Mouse (Mus musculus) E14TG2a.4 (cell line): Measurements from ENCODE around the gene Mettl7a1.
"Not testable (repeated sequence)": the region's sequence is repeated elsewhere in the genome, so short reads cannot be mapped to it uniquely, and the experiment has no call there.

Experiments used
- H3K27me3 ChIP-seq: 2 replicates; pipeline ENCODE4 v1.6.1; 2014; ENCODE audit warnings: low read length, control low read depth; ENCODE audit not compliant: insufficient read depth
- H3K36me3 ChIP-seq: 2 replicates; pipeline ENCODE4 v1.6.1; 2014; ENCODE audit warnings: low read length, control low read depth; ENCODE audit not compliant: insufficient read depth
- H3K4me1 ChIP-seq: replicated peaks from 2 replicates; pipeline ENCODE4 v1.6.1; 2014; ENCODE audit warnings: low read depth, low read length, control low read depth
- H3K4me3 ChIP-seq: replicated peaks from 2 replicates; pipeline ENCODE4 v1.5.1; 2014; ENCODE audit warnings: mild to moderate bottlenecking, low read length
- H3K9me3 ChIP-seq: 2 replicates; pipeline ENCODE4 v1.6.1; 2014; ENCODE audit warnings: low read length, control low read depth
- CTCF ChIP-seq: conservative IDR thresholded peaks from 2 replicates; pipeline ENCODE4 v1.5.1; 2014; ENCODE audit warnings: low read length
- NANOG ChIP-seq: IDR thresholded peaks from 2 replicates; pipeline ENCODE4 v1.6.1; 2014; ENCODE audit warnings: borderline replicate concordance, low read length, mixed read lengths
- POU5F1 ChIP-seq: IDR thresholded peaks from 2 replicates; pipeline ENCODE4 v1.6.1; 2014; ENCODE audit warnings: low read length, borderline replicate concordance

Mettl7a1 gene

DNA sequence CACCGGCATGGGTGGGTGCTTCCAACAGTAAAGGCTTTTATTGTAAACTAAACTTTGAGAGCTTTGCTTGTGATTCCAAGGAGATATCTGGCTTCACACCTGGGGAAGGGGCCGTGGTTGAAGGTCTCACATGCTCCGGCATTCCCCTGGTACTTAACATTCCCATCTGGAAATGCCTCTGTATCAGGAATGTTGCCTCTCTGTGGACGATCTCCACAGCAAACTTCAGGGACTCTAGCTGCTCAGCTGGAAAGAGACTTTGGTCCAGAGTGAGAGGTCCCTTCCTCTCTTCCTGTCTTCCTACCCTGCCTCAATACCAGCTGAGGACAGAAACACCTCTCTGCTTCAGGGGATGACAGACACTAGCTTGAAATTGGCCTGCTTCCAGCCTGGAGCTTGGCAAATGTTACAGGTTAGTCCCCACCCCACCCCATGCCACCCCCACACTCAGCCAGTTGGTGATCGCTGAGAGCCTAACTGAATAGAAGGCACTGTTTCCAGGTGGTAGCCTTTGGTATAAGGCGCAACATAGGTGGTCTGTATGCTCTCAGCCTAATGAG lies 47.6 kb downstream of the Mettl7a1 start:
- H3K4me1 ChIP-seq, result peaks cover 16% of the 10 kb centered on the region
- H3K36me3 ChIP-seq, result no peaks in the 10 kb centered on the region
- H3K9me3 ChIP-seq, result no peaks in the 10 kb centered on the region; the same call in 1 of the 2 replicates
- TF ChIP-seq NANOG, result no peak
- TF ChIP-seq POU5F1, result no peak
- no peak for TF ChIP-seq CTCF
- H3K4me3 ChIP-seq, result no peak overlapping the region
- peaks cover 3% of the 10 kb centered on the region; the same call in 1 of the 2 replicates for H3K27me3 ChIP-seq

DNA sequence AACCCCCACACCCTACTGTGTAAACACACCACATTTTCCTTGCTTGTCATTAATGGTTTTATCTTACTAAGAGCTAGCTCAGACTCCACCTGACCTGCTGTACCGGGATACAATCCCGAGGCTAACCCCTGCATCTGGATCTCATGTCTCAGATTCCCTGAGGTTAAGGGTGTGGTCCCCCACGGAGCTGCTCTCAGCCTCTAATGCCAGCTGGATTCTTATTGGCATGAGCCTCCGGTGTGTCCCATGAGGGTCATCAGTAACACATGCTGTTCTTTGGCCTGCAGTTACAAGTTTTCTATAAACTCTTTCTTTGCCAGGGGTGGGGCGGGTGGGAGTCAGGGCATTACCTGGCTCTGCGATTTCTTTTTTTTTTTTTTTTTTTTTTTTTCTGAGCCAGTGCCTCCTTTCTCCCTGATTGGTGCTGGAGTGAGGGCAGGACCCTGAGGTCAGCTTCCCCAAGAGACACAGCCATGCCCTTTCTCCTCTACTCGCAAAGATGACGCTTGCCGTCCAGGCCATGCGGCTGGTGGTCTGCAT lies 48.8 kb downstream of the Mettl7a1 start, which contains the start of the genes Methig1 and Mettl7a2:
TSS of gene Methig1 (plus strand) at position 439 of the 540 bp plus-strand sequence.
TSS of gene Mettl7a2 (plus strand) at position 490 of the 540 bp plus-strand sequence.
- Histone ChIP-seq H3K9me3 (no peaks in the 10 kb centered on the region; the same call in 1 of the 2 replicates), H3K4me1 (peaks cover 11% of the 10 kb centered on the region)
- TF ChIP-seq NANOG (no peak), POU5F1 (no peak), CTCF (no peak)

DNA sequence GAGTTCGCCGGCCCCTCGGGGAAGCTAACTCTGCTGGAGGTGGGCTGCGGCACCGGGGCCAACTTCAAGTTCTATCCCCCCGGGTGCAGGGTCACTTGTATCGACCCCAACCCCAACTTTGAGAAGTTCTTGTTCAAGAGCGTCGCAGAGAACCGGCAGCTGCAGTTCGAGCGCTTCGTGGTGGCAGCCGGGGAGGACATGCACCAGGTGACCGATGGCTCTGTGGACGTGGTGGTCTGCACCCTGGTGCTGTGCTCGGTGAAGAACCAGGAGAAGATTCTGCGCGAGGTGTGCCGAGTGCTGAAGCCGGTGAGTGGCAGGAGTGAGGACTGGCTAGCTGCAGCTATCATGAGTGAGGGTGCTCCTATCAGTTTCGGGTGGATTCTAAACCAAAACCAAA lies 49.5 kb downstream of the Mettl7a1 start:
- not testable (repeated sequence) for H3K27me3 ChIP-seq, H3K36me3 ChIP-seq, H3K9me3 ChIP-seq
- 0 out of 2 replicates have a peak overlapping the region, but pooled peaks have one; percentile 20 for H3K4me3 ChIP-seq
- H3K4me1 ChIP-seq, result peaks cover 11% of the 10 kb centered on the region

More for the DNA sequence above, 48.8 kb downstream of the Mettl7a1 start, which contains the start of the genes Methig1 and Mettl7a2:
- H3K4me3 ChIP-seq, result 0 out of 2 replicates have a peak within 1 kb of the TSS, but pooled peaks have one; percentile 20
- peaks cover 3% of the 10 kb centered on the region; the same call in 1 of the 2 replicates for H3K27me3 ChIP-seq
- no peaks in the 10 kb centered on the region for H3K36me3 ChIP-seq

DNA sequence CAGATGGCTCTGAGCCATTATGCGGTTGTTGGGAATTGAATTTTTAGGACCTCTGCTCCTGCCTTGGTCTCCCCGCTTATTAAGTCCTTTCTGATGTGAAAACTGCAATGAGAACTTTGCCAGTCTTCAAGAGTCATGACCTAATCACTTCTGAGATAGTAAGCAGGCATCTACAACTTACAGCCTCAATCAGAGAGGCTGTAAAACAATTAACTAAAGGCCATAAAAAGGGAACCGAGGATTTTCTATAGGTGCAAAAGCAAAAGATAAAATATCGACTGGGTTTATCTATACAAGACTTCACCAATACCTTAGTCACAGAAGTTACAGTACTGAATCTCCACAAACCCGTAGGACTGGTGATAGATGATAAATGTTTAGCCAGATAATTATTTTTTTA lies 51.9 kb downstream of the Mettl7a1 start:
- H3K9me3 ChIP-seq, result no peaks in the 10 kb centered on the region; the same call in 1 of the 2 replicates
- H3K4me3 ChIP-seq, result no peak overlapping the region
- H3K4me1 ChIP-seq, result no peaks in the 10 kb centered on the region; the same call in 1 of the 2 replicates
- no peaks in the 10 kb centered on the region for H3K36me3 ChIP-seq
- no peak for TF ChIP-seq CTCF
- TF ChIP-seq NANOG, result no peak
- no peak for TF ChIP-seq POU5F1
- peaks cover 3% of the 10 kb centered on the region; the same call in 1 of the 2 replicates for H3K27me3 ChIP-seq

DNA sequence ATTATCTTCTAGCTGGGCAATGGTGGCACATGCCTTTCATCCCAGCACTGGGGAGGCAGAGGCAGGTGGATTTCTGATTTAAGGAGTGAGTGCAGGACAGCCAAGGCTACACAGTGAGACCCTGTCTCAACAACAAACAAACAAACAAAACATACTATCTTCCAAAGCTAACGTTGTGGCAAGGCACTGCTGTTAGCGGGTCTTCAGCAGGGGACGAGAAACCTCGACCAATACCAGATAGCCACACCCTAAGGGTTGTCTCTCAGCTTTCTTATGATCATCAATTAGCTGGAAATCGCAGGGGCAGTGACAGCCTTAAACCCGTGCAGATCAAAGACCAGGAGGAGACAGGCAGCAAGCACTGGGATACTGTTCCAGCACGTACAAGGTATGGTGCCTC lies 60.3 kb downstream of the Mettl7a1 start, which contains the start of gene Higd1c:
TSS of gene Higd1c (plus strand) at position 301 of the 400 bp plus-strand sequence.
- Histone ChIP-seq H3K36me3 (no peaks in the 10 kb centered on the region), H3K4me1 (no peaks in the 10 kb centered on the region), H3K4me3 (no peak within 1 kb of the TSS), H3K9me3 (no peaks in the 10 kb centered on the region), H3K27me3 (no peaks in the 10 kb centered on the region)
- TF ChIP-seq CTCF, result no peak
- no peak for TF ChIP-seq NANOG
- no peak for TF ChIP-seq POU5F1

DNA sequence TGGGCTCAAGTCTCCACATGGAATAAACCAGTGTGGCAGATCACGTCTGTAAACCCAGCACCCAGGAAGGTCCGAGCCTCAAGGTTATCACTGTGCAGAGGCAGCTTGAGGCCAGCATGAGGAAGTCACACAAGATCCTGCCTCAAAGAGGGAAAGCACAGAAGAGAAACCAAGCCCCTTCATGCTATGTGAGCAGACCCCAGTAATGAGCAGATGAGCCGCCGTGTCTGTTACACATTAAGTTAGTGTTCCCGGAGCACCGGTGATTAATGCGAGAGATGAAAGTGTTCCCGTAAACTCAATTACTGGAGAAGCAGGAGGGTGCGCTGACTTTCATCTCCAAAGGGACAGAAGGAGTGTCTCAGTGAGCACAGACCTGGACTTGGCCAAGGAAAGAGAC lies 62.0 kb downstream of the Mettl7a1 start:
- not testable (repeated sequence) for H3K4me3 ChIP-seq, H3K9me3 ChIP-seq, H3K4me1 ChIP-seq, H3K36me3 ChIP-seq, H3K27me3 ChIP-seq

DNA sequence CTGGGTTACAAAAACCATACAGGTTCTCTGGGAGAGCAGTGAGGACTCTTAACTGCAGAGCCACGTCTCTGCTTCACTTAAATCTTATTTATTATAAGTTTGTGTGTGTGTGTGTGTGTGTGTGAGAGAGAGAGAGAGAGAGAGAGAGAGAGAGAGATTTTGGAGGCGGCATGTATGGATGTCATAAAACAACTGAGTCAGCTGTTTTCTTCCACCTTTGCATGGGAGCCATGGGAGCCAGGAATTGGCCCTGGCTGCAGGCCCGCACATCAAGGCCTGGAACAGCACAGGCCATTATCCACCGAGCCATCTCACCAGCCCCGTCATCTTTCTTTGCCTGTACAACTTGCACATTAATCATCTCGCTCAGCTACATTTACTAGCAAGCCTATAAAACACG lies 63.2 kb downstream of the Mettl7a1 start:
- Histone ChIP-seq H3K4me3 (no peak overlapping the region), H3K4me1 (no peaks in the 10 kb centered on the region), H3K36me3 (no peaks in the 10 kb centered on the region), H3K27me3 (peaks cover 4% of the 10 kb centered on the region; the same call in 1 of the 2 replicates), H3K9me3 (no peaks in the 10 kb centered on the region)
- TF ChIP-seq NANOG (no peak), CTCF (no peak), POU5F1 (no peak)

DNA sequence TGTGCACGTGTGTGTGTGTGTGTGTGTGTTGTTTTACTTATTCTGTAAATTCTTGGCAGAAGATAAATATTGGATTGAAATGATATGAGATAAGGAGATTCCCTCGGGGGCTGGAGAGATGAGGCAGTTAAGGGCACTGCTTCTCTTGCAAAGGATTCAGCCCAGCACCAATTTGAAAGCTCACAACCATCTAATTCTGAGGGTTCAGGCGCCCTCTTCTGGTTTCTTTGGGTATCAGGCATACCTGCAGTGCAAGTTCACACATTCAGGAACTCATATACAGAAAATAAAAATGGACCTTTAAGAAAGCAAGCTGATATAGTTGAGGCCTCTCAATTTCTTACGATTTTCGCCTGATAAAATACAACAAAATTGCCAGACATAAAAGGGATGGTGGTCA lies 71.1 kb downstream of the Mettl7a1 start:
- H3K4me1 ChIP-seq, result 0 out of 2 replicates have a peak, but pooled peaks cover 4% of the 10 kb centered on the region
- peaks cover 5% of the 10 kb centered on the region; the same call in 1 of the 2 replicates for H3K27me3 ChIP-seq
- no peaks in the 10 kb centered on the region for H3K36me3 ChIP-seq
- no peaks in the 10 kb centered on the region for H3K9me3 ChIP-seq
- peak; percentile 87 for TF ChIP-seq CTCF
- no peak for TF ChIP-seq NANOG
- TF ChIP-seq POU5F1, result no peak
- no peak overlapping the region for H3K4me3 ChIP-seq

DNA sequence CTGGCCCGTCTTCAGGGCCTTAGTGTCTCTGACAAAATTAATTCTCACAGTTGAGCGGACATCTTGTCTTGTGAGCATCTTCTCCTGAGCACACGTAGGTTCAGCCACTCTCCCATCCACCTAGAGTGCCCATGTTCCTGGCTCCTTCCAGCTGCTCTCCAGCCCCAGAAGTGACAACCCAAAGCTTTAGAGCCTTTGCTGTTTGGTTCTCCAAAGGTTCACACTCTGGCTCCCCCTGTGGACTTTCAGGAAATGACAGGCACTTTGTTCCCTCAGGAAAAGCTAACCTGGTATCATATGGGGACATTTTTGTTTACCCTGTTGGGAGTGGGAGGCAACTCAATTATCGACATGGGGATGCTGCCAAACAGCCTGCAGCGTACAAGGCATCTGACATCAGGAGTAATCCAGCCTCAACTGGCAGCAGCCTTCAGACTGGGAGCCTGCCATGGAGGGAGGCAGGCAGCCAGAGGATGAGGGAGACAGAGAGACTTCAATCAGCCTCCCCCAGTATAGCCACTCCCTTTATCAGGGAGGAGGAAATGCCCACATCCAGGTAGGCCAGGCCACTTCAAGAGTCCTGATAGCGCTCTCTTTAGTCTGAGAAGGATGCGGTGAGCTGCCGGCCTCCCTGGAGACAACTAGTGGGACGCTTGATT lies 74.0 kb downstream of the Mettl7a1 start:
- not testable (repeated sequence) for H3K9me3 ChIP-seq, H3K36me3 ChIP-seq, H3K27me3 ChIP-seq, H3K4me3 ChIP-seq, H3K4me1 ChIP-seq
- 0 out of 2 replicates have a peak, but pooled peaks have one; percentile 17 for TF ChIP-seq CTCF
